Mouse (Mus musculus) bone marrow, adult 2 months (tissue): ENCODE measurements around the gene Tgm5. TPM values are rescaled to one million over a fixed set of nuclear protein-coding genes. Genes with fewer than 3 reads are reported as not detected.

Source experiments
- H3K27ac ChIP-seq: fragments of 200-500 bp; 2 replicates; pipeline ENCODE4 v1.5.1; 2012; ENCODE audit warnings: low read depth, mild to moderate bottlenecking, control low read depth, inconsistent platforms, low read length; ENCODE audit not compliant: control insufficient read depth, poor library complexity, insufficient read depth
- H3K4me1 ChIP-seq: fragments of 200-500 bp; 2 replicates; pipeline ENCODE4 v1.6.1; 2011; ENCODE audit warnings: low read length; ENCODE audit not compliant: control insufficient read depth, insufficient read depth
- H3K4me3 ChIP-seq: fragments of 200-500 bp; replicated peaks from 2 replicates; pipeline ENCODE3; 2011; ENCODE audit warnings: mild to moderate bottlenecking, low read depth, low read length, control low read depth; ENCODE audit not compliant: control insufficient read depth
- CTCF ChIP-seq: fragments of 200-500 bp; IDR thresholded peaks from 2 replicates; pipeline ENCODE4 v1.5.1; 2011; ENCODE audit warnings: low read length, control low read depth; ENCODE audit not compliant: control insufficient read depth, insufficient read depth
- POLR2A ChIP-seq: fragments of 200-500 bp; IDR thresholded peaks from 2 replicates; pipeline ENCODE4 v1.6.1; 2011; ENCODE audit warnings: low read depth, mild to moderate bottlenecking, control low read depth, low read length, borderline replicate concordance; ENCODE audit not compliant: control insufficient read depth
- WGBS: fragments of 180-500 bp; shearing (Covaris S2); methylation state at CpG from one replicate; pipeline ENCODE4 v1.1.7; 2018; 5-methylcytosine and 5-hydroxymethylcytosine counted together
- polyA plus RNA-seq: library from polyadenylated mRNA; stranded (reverse); fragments of >200 nt; gene quantifications from 2 replicates; pipeline ENCODE4 v1.2.4, GENCODE M21; 2011; ENCODE audit warnings: low replicate concordance; ENCODE audit not compliant: missing spikeins, insufficient read depth, insufficient read length

The Tgm5 gene
- polyA plus RNA-seq, 1 experiment: not detected

DNA sequence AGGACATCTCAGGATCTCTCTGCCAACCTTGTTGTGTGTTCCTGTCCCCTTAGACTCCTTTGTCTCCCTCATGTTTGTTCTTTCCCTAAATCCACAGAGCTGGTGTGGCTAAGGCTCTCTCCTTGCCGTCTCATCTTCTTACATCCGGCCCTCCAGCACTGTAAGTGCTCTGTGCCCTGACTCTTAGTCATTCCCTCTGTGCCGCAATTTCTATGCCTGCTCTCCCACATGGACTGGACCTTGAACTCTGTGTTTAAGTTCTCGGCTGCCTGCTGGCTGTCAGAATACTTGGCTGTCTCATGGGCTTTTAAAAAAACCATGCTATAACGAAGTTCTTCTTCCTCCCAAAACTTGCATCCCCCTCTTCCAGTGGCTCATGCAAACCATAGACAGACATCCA, 62.7 kb downstream of the Tgm5 start:
- no peak for TF ChIP-seq POLR2A
- TF ChIP-seq CTCF: no peak
- WGBS: 89% methylated on average over 5 of the region's 5 CpGs
- no peaks in the 10 kb centered on the region for H3K4me1 ChIP-seq
- H3K4me3 ChIP-seq: no peak overlapping the region
- no peak overlapping the region for H3K27ac ChIP-seq

DNA sequence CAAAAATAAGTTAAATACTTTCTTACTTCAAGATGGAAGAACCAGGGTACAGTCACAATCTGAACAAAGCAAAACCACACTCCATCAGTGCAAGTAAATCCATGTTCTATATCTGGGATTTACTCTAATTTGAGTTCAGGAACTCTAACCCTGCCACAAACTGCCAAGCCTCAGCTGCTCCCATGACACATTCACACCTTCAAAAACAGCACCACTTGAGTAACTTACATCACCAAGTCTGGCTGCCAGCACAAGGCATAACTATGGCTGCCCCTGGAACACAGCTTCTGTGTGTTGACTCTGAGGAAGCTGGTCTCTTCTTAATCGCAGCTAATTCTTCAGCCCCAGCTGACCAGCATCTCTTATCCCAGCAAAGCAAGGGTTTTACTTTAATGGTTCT, 68.5 kb downstream of the Tgm5 start:
- no peaks in the 10 kb centered on the region for H3K4me1 ChIP-seq
- 95% methylated on average over 1 of the region's 1 CpGs for WGBS
- H3K27ac ChIP-seq: no peak overlapping the region
- H3K4me3 ChIP-seq: no peak overlapping the region
- TF ChIP-seq POLR2A (no peak), CTCF (no peak)

DNA sequence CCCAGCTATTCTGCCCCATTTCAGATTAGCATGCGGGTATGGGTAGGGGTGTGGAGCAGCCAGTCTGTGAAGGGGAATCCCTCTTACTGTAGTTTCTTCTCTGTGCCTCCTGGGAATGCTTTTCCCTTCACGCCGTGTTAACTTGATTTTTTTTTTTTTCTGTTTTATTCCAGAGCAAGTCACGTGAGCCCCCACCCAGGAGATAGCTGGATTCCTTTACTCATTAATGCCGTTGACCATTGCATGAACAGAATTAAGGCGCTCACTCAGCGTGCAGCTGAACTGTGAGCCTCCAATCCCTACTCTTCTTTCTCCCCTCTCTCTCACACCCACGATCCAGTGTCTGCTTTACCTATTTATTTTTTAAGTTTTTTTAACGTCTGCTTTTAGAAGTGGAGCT, 69.4 kb downstream of the Tgm5 start:
- H3K4me1 ChIP-seq: no peaks in the 10 kb centered on the region
- H3K27ac ChIP-seq: no peak overlapping the region
- H3K4me3 ChIP-seq: no peak overlapping the region
- WGBS: 92% methylated on average over 9 of the region's 9 CpGs
- no peak for TF ChIP-seq POLR2A

DNA sequence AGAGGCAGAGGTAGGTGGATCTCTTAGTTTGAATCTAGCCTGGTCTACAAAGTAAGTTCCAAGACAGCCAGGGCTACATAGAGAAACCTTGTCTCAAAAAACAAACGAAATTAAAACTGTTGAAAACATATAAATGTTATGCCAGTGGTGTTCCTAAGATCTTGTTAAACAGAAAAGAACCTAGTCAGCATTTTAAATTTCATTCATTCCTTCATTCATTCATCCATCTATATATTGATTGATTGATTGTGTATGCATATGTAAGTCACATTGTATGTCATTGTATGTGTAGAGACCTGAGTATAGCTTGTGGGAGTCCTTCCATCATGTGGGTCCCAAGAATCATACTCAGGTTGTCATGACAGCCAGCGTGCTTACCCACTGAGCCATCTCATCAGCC, 70.1 kb downstream of the Tgm5 start:
- 87% methylated on average over 2 of the region's 2 CpGs for WGBS

DNA sequence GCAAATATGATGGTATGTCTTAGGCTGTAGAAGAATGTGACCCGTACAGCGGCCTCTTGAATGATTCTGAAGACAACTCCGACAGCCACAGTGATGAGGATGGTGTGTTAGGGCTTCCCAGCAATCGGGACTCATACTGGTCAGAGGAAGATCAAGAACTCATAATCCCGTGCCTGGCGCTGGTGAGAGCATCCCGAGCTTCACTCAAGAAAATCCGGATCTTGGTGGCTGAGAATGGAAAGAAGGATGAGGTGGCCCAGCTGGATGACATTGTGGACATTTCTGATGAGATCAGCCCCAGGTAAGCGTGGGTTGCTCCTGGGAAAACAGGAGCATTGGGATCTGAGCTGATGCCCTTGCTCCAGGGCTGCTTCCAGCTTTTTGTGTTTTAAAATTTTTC, 73.0 kb downstream of the Tgm5 start:
- no peak overlapping the region for H3K4me3 ChIP-seq
- H3K27ac ChIP-seq: no peak overlapping the region
- TF ChIP-seq POLR2A: no peak
- TF ChIP-seq CTCF: no peak
- WGBS: 91% methylated on average over 9 of the region's 9 CpGs
- no peaks in the 10 kb centered on the region; the same call in 1 of the 2 replicates for H3K4me1 ChIP-seq

More for the DNA sequence above, 70.1 kb downstream of the Tgm5 start:
- Histone ChIP-seq H3K4me1 (no peaks in the 10 kb centered on the region), H3K4me3 (no peak overlapping the region), H3K27ac (no peak overlapping the region)
- TF ChIP-seq CTCF: no peak
- TF ChIP-seq POLR2A: no peak

DNA sequence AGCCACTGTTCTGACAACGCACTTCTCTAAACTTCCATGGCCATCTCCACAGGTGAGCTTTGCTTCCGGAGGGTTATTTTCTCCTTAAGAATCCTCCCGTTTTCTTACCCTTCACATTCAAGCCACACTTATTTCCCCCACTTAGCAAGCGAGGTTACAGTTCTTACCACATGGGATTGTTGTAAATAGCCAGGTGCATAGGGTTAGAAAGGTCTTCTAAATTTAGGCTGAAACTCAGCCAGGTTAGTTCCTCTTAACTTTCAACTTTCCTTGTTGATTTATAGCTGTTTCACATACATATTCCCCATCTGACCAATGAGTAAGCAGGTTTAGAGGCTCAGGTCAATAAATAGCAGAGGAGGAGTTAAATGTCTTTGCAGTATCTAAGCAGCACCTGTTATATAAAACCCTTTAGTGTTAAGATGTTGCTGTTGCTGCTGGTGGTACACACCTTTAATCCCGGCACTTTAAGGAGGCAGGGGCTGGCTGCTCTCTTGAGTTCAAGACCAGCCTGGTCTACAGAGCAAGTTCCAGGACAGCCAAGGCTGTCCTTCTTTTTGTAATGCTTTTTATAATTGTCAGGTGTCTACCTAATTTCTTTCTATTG, 76.5 kb downstream of the Tgm5 start:
- WGBS: 12% methylated on average over 5 of the region's 5 CpGs
- Histone ChIP-seq H3K27ac (0 out of 2 replicates have a peak overlapping the region, but pooled peaks have one; percentile 29), H3K4me3 (peak overlapping the region; percentile 97), H3K4me1 (no peaks in the 10 kb centered on the region; the same call in 1 of the 2 replicates)
- no peak for TF ChIP-seq POLR2A
- no peak for TF ChIP-seq CTCF

DNA sequence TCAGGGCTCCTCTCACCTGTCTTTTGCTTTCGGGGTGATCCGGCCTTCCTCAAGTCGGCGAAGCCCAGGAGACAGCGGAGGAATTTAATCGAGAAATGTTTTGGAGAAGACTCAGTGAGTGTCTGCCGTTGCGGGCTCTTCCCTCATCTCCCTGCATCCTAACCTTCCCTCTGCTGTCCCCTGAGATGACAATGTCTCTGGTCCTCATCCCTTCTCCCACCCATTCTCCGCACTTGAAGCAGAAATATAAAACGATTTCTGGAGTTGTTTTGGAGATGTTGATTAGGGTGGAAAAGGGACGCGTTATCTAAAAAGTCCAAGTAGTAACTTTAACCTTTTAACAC, 77.0 kb downstream of the Tgm5 start:
- peak overlapping the region; percentile 70 for H3K27ac ChIP-seq
- under 1% methylated on average over 12 of the region's 12 CpGs for WGBS
- no peaks in the 10 kb centered on the region; the same call in 1 of the 2 replicates for H3K4me1 ChIP-seq
- no peak for TF ChIP-seq POLR2A
- no peak for TF ChIP-seq CTCF
- H3K4me3 ChIP-seq: peak overlapping the region; percentile 97

DNA sequence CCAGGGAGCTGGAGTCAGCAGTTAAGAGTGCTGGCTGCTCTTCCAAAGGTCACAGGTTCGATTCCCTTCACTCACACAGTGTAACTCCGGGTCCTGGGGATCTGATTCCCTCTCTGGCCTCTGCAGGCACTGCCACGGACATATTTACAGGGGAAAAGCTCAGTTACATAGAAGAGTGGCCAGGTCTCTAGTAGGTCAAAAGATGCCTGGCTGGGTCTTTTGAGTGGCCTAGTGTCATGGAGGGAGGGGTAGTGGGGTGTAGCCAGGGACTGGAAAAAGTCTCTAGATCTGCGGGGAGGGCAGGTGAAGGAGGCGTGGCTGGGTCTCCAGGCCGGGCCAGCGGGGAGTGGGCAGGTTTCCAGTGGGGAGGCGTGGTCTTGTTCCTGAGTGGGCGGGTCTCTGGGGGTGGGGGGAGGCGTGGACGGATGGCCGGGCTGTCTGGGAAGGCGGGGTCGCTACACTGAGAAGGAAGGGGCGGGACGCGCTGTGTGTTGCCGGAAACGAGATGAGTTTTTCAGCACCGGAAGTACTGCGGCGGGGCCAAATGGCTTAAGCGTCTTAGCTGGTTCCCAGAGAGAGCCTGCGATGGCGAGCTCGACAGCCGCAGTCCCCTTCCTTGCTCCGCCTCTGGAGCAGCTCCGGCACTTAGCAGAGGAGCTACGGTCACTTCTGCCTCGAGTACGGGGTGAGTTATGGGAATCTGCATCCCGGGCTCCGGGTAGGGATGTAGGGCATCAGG, 77.5 kb downstream of the Tgm5 start, which contains the start of gene Ccndbp1:
Ccndbp1 (plus strand) TSS at position 479 of the 739 bp plus-strand sequence.
- H3K4me3 ChIP-seq: peak within 1 kb of the TSS; percentile 97
- H3K27ac ChIP-seq: peak within 1 kb of the TSS; percentile 70
- TF ChIP-seq POLR2A: peak; percentile 83
- no peak for TF ChIP-seq CTCF
- 3% methylated on average over 34 of the region's 34 CpGs for WGBS
- no peaks in the 10 kb centered on the region; the same call in 1 of the 2 replicates for H3K4me1 ChIP-seq
